Comparison of ENCODE assay signal across 13 mouse cellular contexts in genomic region chr10:88385758-88386157, GRCm38 (mm10). TPM values are rescaled to one million over a fixed set of nuclear protein-coding genes. Genes with fewer than 3 reads are reported as not detected.
DNase-seq lines count a peak whose midpoint lies in the region; ATAC-seq and TF ChIP-seq lines count a peak whose summit lies in the region.
"Had no signal": no experiment of that assay in that cellular context is flagged by ENCODE, and none has a peak within 500 bp of the region (broad histone marks: within the 10 kb centered on the region; RNA-seq: fewer than 3 reads in every experiment).

No protein-coding gene starts in this region.

- H3K27ac ChIP-seq in lung, embryonic 16.5 days (ENCODE audit: low read length), result peak overlapping the region; percentile 28; the same call in 1 of the 2 replicates
- no peak overlapping the region for H3K27ac ChIP-seq in liver, embryonic 14.5 days
- H3K27ac ChIP-seq in stomach, postnatal 0 days (replicated peaks), result no peak overlapping the region
- H3K27ac ChIP-seq in forebrain, embryonic 15.5 days (replicated peaks), result no peak overlapping the region
- H3K27ac ChIP-seq: embryonic facial prominence, embryonic 15.5 days; hindbrain, embryonic 12.5 days had no signal

- no peaks in the 10 kb centered on the region for H3K9me3 ChIP-seq in lung, embryonic 16.5 days (ENCODE audit: control insufficient read depth, low read length)
- no peaks in the 10 kb centered on the region for H3K9me3 ChIP-seq in liver, embryonic 14.5 days (ENCODE audit: control insufficient read depth, low read length)
- H3K9me3 ChIP-seq in stomach, postnatal 0 days (ENCODE audit: control insufficient read depth, low read length), result no peaks in the 10 kb centered on the region
- H3K9me3 ChIP-seq in forebrain, embryonic 15.5 days, result no peaks in the 10 kb centered on the region
- H3K9me3 ChIP-seq: embryonic facial prominence, embryonic 15.5 days; hindbrain, embryonic 12.5 days had no signal

- 0 out of 2 replicates have a peak, but pooled peaks have one; percentile 6 for TF ChIP-seq CTCF in liver, embryonic 14.5 days (IDR thresholded peaks at IDR 0.05; ENCODE audit: low read depth)
- no peak for TF ChIP-seq CTCF in stomach, postnatal 0 days (IDR thresholded peaks at IDR 0.05; ENCODE audit: low read depth)

- no peak overlapping the region for H3K9ac ChIP-seq in lung, embryonic 16.5 days (ENCODE audit: low read length)
- no peak overlapping the region for H3K9ac ChIP-seq in liver, embryonic 14.5 days (replicated peaks)
- H3K9ac ChIP-seq in stomach, postnatal 0 days (ENCODE audit: low read length), result no peak overlapping the region
- no peak overlapping the region for H3K9ac ChIP-seq in forebrain, embryonic 15.5 days (replicated peaks)
- H3K9ac ChIP-seq: embryonic facial prominence, embryonic 15.5 days; forebrain, postnatal 0 days; hindbrain, embryonic 12.5 days had no signal

- peak; percentile 86 for DNase-seq in heart, adult 11 months
- no peak for DNase-seq in heart, postnatal 14 days
- DNase-seq in lung, postnatal 10 days, result no peak
- peak; percentile 41 to 51 (median 47) for DNase-seq in liver, embryonic 14.5 days (ENCODE audit: low read depth in 3 of 3, low spot score in 3 of 3)
- no peak for DNase-seq in stomach, postnatal 0 days (ENCODE audit: low spot score)
- no peak for DNase-seq in layer of hippocampus, adult 9-10 months (ENCODE audit: low spot score)
- DNase-seq: adrenal gland, adult 8-10 months; cerebellum, postnatal 36 days; forebrain, postnatal 0 days had no signal

- H3K36me3 ChIP-seq in lung, embryonic 16.5 days (ENCODE audit: control insufficient read depth, insufficient read depth, low read length), result no peaks in the 10 kb centered on the region
- no peaks in the 10 kb centered on the region for H3K36me3 ChIP-seq in liver, embryonic 14.5 days (replicated peaks; ENCODE audit: control insufficient read depth, insufficient read depth, low read depth)
- no peaks in the 10 kb centered on the region for H3K36me3 ChIP-seq in stomach, postnatal 0 days (ENCODE audit: control insufficient read depth, insufficient read depth, low read length)
- no peaks in the 10 kb centered on the region for H3K36me3 ChIP-seq in forebrain, embryonic 15.5 days
- H3K36me3 ChIP-seq: embryonic facial prominence, embryonic 15.5 days; hindbrain, embryonic 12.5 days had no signal

- WGBS in lung, embryonic 16.5 days, result 42% methylated on average over 6 of the region's 6 CpGs
- WGBS in liver, embryonic 14.5 days (ENCODE audit: insufficient replicate concordance), result 7% methylated on average over 6 of the region's 6 CpGs
- WGBS in stomach, postnatal 0 days, result 60% methylated on average over 6 of the region's 6 CpGs
- 69% methylated on average over 6 of the region's 6 CpGs for WGBS in forebrain, embryonic 15.5 days

- peaks cover 33% of the 10 kb centered on the region for H3K4me1 ChIP-seq in lung, embryonic 16.5 days (replicated peaks; ENCODE audit: control insufficient read depth, insufficient read depth, low read length)
- H3K4me1 ChIP-seq in liver, embryonic 14.5 days (replicated peaks; ENCODE audit: control insufficient read depth in 2 of 2, insufficient read depth in 2 of 2, low read length in 1 of 2), result peaks cover 5 to 35% of the 10 kb centered on the region in 2 experiments
- no peaks in the 10 kb centered on the region for H3K4me1 ChIP-seq in stomach, postnatal 0 days (replicated peaks; ENCODE audit: control insufficient read depth, insufficient read depth)
- peaks cover 9% of the 10 kb centered on the region for H3K4me1 ChIP-seq in forebrain, embryonic 15.5 days

- peak overlapping the region; percentile 6; the same call in 1 of the 2 replicates for H3K4me2 ChIP-seq in lung, embryonic 16.5 days (ENCODE audit: low read depth, low read length)
- H3K4me2 ChIP-seq in liver, embryonic 14.5 days (ENCODE audit: low read depth), result no peak overlapping the region
- no peak overlapping the region for H3K4me2 ChIP-seq in stomach, postnatal 0 days (replicated peaks; ENCODE audit: low read depth)
- no peak overlapping the region for H3K4me2 ChIP-seq in forebrain, embryonic 15.5 days (replicated peaks)
- H3K4me2 ChIP-seq: embryonic facial prominence, embryonic 15.5 days; hindbrain, embryonic 12.5 days had no signal

- peak; percentile 59 for ATAC-seq in lung, embryonic 16.5 days (ENCODE audit: low read depth)
- ATAC-seq in liver, embryonic 14.5 days (ENCODE audit: insufficient read depth), result peak; percentile 79
- ATAC-seq in stomach, postnatal 0 days (ENCODE audit: low FRiP score, low TSS enrichment), result 0 out of 2 replicates have a peak, but pooled peaks have one; percentile 47
- ATAC-seq in forebrain, embryonic 15.5 days (replicated peaks), result no peak
- ATAC-seq: forebrain, postnatal 0 days had no signal

- TF ChIP-seq EP300 in liver, embryonic 14.5 days (IDR thresholded peaks at IDR 0.05; ENCODE audit: low read depth), result peak; percentile 34; the same call in 1 of the 2 replicates
- no peak for TF ChIP-seq EP300 in stomach, postnatal 0 days (optimal IDR thresholded peaks at IDR 0.05)

- no peaks in the 10 kb centered on the region for H3K27me3 ChIP-seq in lung, embryonic 16.5 days (ENCODE audit: control insufficient read depth, insufficient read depth, low read depth, low read length)
- no peaks in the 10 kb centered on the region for H3K27me3 ChIP-seq in liver, embryonic 14.5 days (ENCODE audit: control insufficient read depth, insufficient read depth, low read length)
- no peaks in the 10 kb centered on the region for H3K27me3 ChIP-seq in stomach, postnatal 0 days (ENCODE audit: control insufficient read depth, insufficient read depth, low read length)
- no peaks in the 10 kb centered on the region for H3K27me3 ChIP-seq in forebrain, embryonic 15.5 days
- H3K27me3 ChIP-seq: embryonic facial prominence, embryonic 15.5 days; hindbrain, embryonic 12.5 days had no signal

- no peak overlapping the region for H3K4me3 ChIP-seq in lung, embryonic 16.5 days (ENCODE audit: low read length)
- H3K4me3 ChIP-seq in liver, embryonic 14.5 days (ENCODE audit: insufficient read depth in 1 of 2, low read depth in 2 of 2, low read length in 2 of 2), result no peak overlapping the region
- no peak overlapping the region for H3K4me3 ChIP-seq in stomach, postnatal 0 days (ENCODE audit: low read depth, low read length)
- H3K4me3 ChIP-seq in forebrain, embryonic 15.5 days, result no peak overlapping the region
- H3K4me3 ChIP-seq: embryonic facial prominence, embryonic 15.5 days; hindbrain, embryonic 12.5 days had no signal

- intact Hi-C loops in heart, postnatal 14 days (cut with DNase I), result no loop called here

RNA-seq across cellular contexts. Expression of gene Gnptab, which starts 6.8 kb away (rescaled TPM):
- total RNA-seq in heart, postnatal 14 days (2021), result 10 to 100 TPM; 30.5 to 32.2 TPM
- polyA plus RNA-seq in lung, embryonic 16.5 days (2015; fragmentation: Nextera tagmentation; extraction: Ambion mirVana), result 16.8 and 18.1 TPM in 2 replicates
- 3.7 and 4.9 TPM in 2 replicates for polyA plus RNA-seq in liver, embryonic 14.5 days (2012; rRNA removed)
- polyA plus RNA-seq in liver, embryonic 14.5 days (2014; fragmentation: Nextera tagmentation; extraction: Ambion mirVana), result 2.3 and 2.9 TPM in 2 replicates
- polyA plus RNA-seq in stomach, postnatal 0 days (2015; fragmentation: Nextera tagmentation; extraction: Ambion mirVana), result 4.4 and 4.8 TPM in 2 replicates
- polyA plus RNA-seq in forebrain, embryonic 15.5 days (2015; fragmentation: Nextera tagmentation; extraction: Ambion mirVana), result 15.0 and 15.8 TPM in 2 replicates

RNA-seq across cellular contexts. Expression of gene Dram1, which starts 6.9 kb away (rescaled TPM):
- total RNA-seq in heart, postnatal 14 days (2021), result 1 to 10 TPM; 3.8 to 3.9 TPM
- 128 and 151 TPM in 2 replicates for polyA plus RNA-seq in lung, embryonic 16.5 days (2015; fragmentation: Nextera tagmentation; extraction: Ambion mirVana)
- 0.73 and 1.2 TPM in 2 replicates for polyA plus RNA-seq in liver, embryonic 14.5 days (2012; rRNA removed)
- 1.3 and 1.5 TPM in 2 replicates for polyA plus RNA-seq in liver, embryonic 14.5 days (2014; fragmentation: Nextera tagmentation; extraction: Ambion mirVana)
- polyA plus RNA-seq in stomach, postnatal 0 days (2015; fragmentation: Nextera tagmentation; extraction: Ambion mirVana), result 2.4 and 2.8 TPM in 2 replicates
- 0.47 and 0.70 TPM in 2 replicates for polyA plus RNA-seq in forebrain, embryonic 15.5 days (2015; fragmentation: Nextera tagmentation; extraction: Ambion mirVana)

Comparison
In these comparisons a context has a peak if more than half of its experiments do, and no peak if none do; other contexts are left out.
1. DNase-seq: peak in heart, adult 11 months (single experiment) and liver, embryonic 14.5 days (3 of 3); none in heart, postnatal 14 days (0 of 2), lung, postnatal 10 days (single experiment), stomach, postnatal 0 days (single experiment) and layer of hippocampus, adult 9-10 months (single experiment).
2. RNA of gene Dram1, which starts 6.9 kb away (polyA plus RNA-seq): 128 to 151 TPM in lung, embryonic 16.5 days; 2.4 to 2.8 TPM in stomach, postnatal 0 days, 0.73 to 1.5 TPM in liver, embryonic 14.5 days and 0.47 to 0.70 TPM in forebrain, embryonic 15.5 days; every median in the first group is over 10 times any median in the second.